Mouse (Mus musculus) lung, embryonic 16.5 days (tissue): ENCODE results near the gene Catsperg1. TPM values are rescaled to one million over a fixed set of nuclear protein-coding genes. Genes with fewer than 3 reads are reported as not detected.

Experiments used
- ATAC-seq: fragments of 200-750 bp; cut with Nextera tagmentation; 2 replicates; pipeline ENCODE4 v1.8.0; 2017; ENCODE audit warnings: low read depth, mild to moderate bottlenecking, moderate library complexity
- H3K27ac ChIP-seq: fragments of 300-500 bp; sonication (generic); 2 replicates; pipeline ENCODE4 v1.5.1; 2014; ENCODE audit warnings: mild to moderate bottlenecking, control low read depth, low read length
- H3K27me3 ChIP-seq: fragments of 300-500 bp; sonication (generic); 2 replicates; pipeline ENCODE4 v1.6.1; 2014; ENCODE audit warnings: low read depth, low read length, mixed read lengths; ENCODE audit not compliant: control insufficient read depth, insufficient read depth
- H3K36me3 ChIP-seq: fragments of 300-500 bp; sonication (generic); 2 replicates; pipeline ENCODE4 v1.6.1; 2014; ENCODE audit warnings: low read length; ENCODE audit not compliant: control insufficient read depth, insufficient read depth
- H3K4me1 ChIP-seq: fragments of 300-500 bp; sonication (generic); replicated peaks from 2 replicates; pipeline ENCODE4 v1.6.1; 2014; ENCODE audit warnings: low read length, mixed read lengths; ENCODE audit not compliant: control insufficient read depth, insufficient read depth
- H3K4me2 ChIP-seq: fragments of 300-500 bp; sonication (generic); 2 replicates; pipeline ENCODE4 v1.6.1; 2014; ENCODE audit warnings: low read depth, low read length, control low read depth
- H3K4me3 ChIP-seq: fragments of 300-500 bp; sonication (generic); 2 replicates; pipeline ENCODE4 v1.5.1; 2014; ENCODE audit warnings: mild to moderate bottlenecking, low read length, control low read depth
- H3K9ac ChIP-seq: fragments of 300-500 bp; sonication (generic); 2 replicates; pipeline ENCODE4 v1.6.1; 2014; ENCODE audit warnings: low read length, control low read depth
- H3K9me3 ChIP-seq: fragments of 300-500 bp; sonication (generic); 2 replicates; pipeline ENCODE4 v1.6.1; 2016; ENCODE audit warnings: low read length; ENCODE audit not compliant: control insufficient read depth
- whole genome bisulfite sequencing: fragments of 180-500 bp; shearing (Covaris S2); extraction: QIAGEN DNeasy Blood & Tissue Kit; methylation state at CpG from one replicate; pipeline ENCODE4 v1.1.7; 2014; 5-methylcytosine and 5-hydroxymethylcytosine counted together
- polyA plus RNA-seq: library from polyadenylated mRNA; unstranded; fragments of >200 nt; fragmentation: Nextera tagmentation; extraction: Ambion mirVana; gene quantifications from 2 replicates; pipeline ENCODE4 v1.2.1, GENCODE M21; 2015

Gene Catsperg1
- polyA plus RNA-seq: 1.1 and 1.7 TPM in 2 replicates

DNA sequence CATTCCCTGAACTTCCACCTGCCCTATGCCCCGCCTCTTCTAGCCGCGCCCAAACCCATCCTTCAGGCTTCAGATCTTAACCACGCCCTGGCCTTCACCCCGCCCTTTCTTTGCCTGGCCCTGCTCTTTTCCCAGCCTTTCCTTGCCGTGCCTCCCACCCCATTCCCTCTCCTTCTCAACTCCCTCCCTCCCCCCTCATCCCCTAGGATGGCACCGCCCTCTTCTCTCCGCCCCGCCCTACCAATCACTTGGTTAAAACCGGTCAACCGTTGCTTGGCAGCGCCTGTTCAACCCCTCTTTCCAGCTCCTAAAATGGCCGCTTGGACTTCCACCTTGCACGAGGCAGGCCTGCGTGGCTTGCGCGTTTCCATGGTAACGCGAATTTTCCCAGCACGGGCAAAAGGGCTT is at the start of gene Catsperg1:
Catsperg1 (minus strand) TSS at position 361 of the 408 bp plus-strand sequence.
- 0 out of 2 replicates have a peak, but pooled peaks cover 3% of the 10 kb centered on the region for H3K9me3 ChIP-seq
- no peaks in the 10 kb centered on the region for H3K27me3 ChIP-seq
- no peak within 1 kb of the TSS for H3K9ac ChIP-seq
- WGBS: 6% methylated on average over 20 of the region's 20 CpGs
- peak within 1 kb of the TSS; percentile 52 for H3K27ac ChIP-seq
- H3K4me3 ChIP-seq: no peak within 1 kb of the TSS; the same call in 1 of the 2 replicates
- H3K4me1 ChIP-seq: peaks cover 3% of the 10 kb centered on the region
- peak; percentile 63 for ATAC-seq
- H3K36me3 ChIP-seq: no peaks in the 10 kb centered on the region
- H3K4me2 ChIP-seq: peak within 1 kb of the TSS; percentile 27

DNA sequence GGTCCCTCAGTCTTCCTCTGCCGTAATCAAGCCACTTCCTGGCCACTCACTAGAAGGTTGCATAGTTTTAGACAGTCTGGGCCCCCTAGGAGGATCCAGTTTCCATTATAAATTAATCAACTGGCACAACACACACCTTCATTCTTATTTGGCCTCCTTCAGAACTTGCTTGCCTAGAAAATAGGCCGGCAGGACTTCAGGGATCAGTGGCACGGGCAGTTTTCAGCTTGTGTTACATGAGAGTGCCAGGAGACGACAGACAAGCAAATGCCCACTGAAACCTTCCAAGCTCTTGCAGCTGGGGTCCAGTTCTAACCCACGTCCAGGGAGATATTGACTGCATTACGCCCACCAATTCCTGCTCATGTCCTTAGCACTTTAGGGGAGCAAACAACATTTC is 48.3 kb upstream of the Catsperg1 start:
- H3K27ac ChIP-seq: no peak overlapping the region
- no peaks in the 10 kb centered on the region for H3K36me3 ChIP-seq
- no peaks in the 10 kb centered on the region for H3K9me3 ChIP-seq
- H3K4me1 ChIP-seq: peaks cover 13% of the 10 kb centered on the region
- H3K4me3 ChIP-seq: no peak overlapping the region
- no peak overlapping the region for H3K9ac ChIP-seq
- no peaks in the 10 kb centered on the region for H3K27me3 ChIP-seq
- WGBS: 51% methylated on average over 6 of the region's 6 CpGs
- ATAC-seq: no peak
- H3K4me2 ChIP-seq: no peak overlapping the region

DNA sequence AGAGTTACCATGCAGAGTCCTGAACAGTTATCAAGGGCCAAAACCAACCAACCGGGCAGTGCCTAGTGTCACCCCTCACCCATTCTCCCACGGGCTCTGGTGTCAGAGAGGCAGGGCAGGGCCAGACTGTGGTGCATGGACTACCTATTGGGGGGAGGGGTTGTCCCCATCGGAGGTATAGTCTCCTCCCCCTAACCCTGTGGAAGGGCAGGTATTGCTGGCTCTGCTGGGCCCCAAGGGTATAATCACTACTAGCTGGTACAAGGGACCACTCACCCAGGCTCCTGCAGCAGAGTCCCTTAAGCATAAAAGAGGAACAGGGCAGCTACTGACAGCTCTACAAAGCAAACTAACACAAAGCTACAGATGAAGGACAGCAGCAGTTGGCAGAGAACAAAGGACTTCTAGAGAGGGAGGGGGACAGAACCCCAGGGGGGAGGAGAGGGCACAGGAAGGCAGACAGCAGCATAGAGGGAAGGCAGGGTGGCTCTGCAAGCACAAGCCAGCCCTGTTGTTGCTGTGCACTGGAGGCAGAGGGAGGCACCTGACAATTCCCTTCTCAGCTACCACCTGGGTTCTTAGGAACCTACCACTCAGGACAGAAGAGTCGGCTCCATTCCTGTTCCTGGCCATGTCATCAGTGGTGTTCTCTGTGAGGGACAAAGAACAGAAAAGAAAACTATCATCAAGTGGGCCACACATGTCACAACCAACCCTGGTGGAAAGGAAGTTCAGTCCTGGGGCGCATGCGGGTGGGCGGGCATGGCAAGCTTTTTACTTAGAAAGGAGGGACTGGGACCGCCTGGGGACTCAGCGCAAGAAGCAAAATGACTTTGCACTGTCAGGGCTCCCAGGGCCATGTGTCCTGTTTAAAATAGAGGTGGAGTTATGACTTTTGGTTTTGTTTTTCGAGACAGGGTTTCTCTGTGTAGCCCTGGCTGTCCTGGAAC is 46.2 kb upstream of the Catsperg1 start:
- Histone ChIP-seq H3K27me3 (no peaks in the 10 kb centered on the region), H3K36me3 (no peaks in the 10 kb centered on the region), H3K4me1 (peaks cover 10% of the 10 kb centered on the region), H3K9ac (no peak overlapping the region), H3K9me3 (no peaks in the 10 kb centered on the region), H3K4me2 (no peak overlapping the region), H3K27ac (no peak overlapping the region), H3K4me3 (no peak overlapping the region)
- ATAC-seq: 0 out of 2 replicates have a peak, but pooled peaks have one; percentile 21
- 78% methylated on average over 10 of the region's 10 CpGs for WGBS

DNA sequence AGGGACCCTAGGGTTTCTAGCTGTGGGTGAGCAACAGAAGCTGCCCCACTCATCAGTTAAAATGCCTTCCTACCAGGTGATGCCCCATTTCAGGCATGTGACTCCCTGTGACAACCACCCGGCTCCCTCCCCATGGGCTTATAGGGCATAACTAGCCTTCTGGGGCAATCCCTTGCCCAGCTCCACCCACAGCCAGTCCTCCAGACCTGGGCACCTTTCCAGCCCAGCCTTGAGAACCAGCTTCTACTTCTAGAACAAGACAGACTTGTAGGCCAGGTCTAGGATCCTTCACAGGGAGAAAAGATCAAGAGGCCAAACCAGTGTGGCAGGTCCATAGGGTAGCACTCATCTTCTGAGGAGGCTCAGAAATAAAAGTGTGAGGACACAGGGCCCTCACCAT is 43.5 kb upstream of the Catsperg1 start:
- no peaks in the 10 kb centered on the region for H3K27me3 ChIP-seq
- 78% methylated on average over 1 of the region's 1 CpGs for WGBS
- H3K36me3 ChIP-seq: no peaks in the 10 kb centered on the region
- no peak overlapping the region for H3K4me3 ChIP-seq
- no peak overlapping the region for H3K9ac ChIP-seq
- H3K9me3 ChIP-seq: no peaks in the 10 kb centered on the region
- H3K4me1 ChIP-seq: peaks cover 10% of the 10 kb centered on the region
- H3K4me2 ChIP-seq: no peak overlapping the region
- ATAC-seq: peak; percentile 61
- H3K27ac ChIP-seq: peak overlapping the region; percentile 37; the same call in 1 of the 2 replicates

DNA sequence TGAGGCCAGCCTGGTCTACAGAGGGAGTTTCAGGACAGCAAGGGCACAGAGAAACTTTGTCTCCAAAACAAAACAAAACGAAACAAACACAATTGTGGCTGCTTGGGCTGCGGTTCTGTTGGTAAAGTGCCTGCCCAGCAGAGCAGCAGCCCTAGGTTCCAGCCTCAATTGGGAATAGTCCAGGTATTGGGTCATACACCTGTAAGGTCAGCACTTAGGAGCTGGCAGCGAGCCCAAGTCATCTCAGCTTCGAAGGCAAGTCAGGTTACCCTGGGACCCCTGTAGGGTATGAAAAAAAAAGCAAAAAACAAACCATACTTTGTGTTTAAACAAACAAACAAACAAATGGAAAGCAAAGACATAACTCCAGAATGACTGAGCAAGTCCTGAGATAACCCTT is 42.0 kb upstream of the Catsperg1 start:
- no peaks in the 10 kb centered on the region for H3K27me3 ChIP-seq
- no peak for ATAC-seq
- H3K9me3 ChIP-seq: no peaks in the 10 kb centered on the region
- H3K4me3 ChIP-seq: no peak overlapping the region
- H3K4me1 ChIP-seq: peaks cover 10% of the 10 kb centered on the region
- no peak overlapping the region for H3K4me2 ChIP-seq
- no peaks in the 10 kb centered on the region for H3K36me3 ChIP-seq
- WGBS: 71% methylated on average over 4 of the region's 4 CpGs
- H3K9ac ChIP-seq: no peak overlapping the region
- H3K27ac ChIP-seq: no peak overlapping the region

DNA sequence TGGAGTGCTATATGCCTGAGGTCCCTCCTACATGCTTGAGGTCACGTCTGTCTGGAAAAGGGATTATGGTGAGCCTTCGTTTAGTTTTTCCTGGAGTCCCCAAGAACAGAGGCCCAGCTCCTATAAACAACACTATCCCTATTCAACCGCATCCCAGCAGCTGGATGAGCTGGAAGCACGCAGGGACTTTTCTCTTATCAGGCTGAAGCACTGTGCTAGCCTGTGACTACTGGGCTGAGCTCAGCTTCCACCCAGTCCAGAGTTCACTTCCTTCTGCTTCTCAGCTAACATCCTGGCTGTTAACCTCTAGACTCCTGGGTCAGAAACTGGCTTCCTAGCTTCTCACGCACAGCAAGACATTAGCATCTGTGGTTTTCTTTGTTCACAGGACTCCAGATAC is 40.0 kb upstream of the Catsperg1 start:
- Histone ChIP-seq H3K36me3 (no peaks in the 10 kb centered on the region), H3K4me3 (no peak overlapping the region), H3K27ac (no peak overlapping the region), H3K4me2 (no peak overlapping the region), H3K27me3 (no peaks in the 10 kb centered on the region), H3K9me3 (no peaks in the 10 kb centered on the region), H3K4me1 (peaks cover 10% of the 10 kb centered on the region), H3K9ac (no peak overlapping the region)
- 42% methylated on average over 5 of the region's 5 CpGs for WGBS
- no peak for ATAC-seq

DNA sequence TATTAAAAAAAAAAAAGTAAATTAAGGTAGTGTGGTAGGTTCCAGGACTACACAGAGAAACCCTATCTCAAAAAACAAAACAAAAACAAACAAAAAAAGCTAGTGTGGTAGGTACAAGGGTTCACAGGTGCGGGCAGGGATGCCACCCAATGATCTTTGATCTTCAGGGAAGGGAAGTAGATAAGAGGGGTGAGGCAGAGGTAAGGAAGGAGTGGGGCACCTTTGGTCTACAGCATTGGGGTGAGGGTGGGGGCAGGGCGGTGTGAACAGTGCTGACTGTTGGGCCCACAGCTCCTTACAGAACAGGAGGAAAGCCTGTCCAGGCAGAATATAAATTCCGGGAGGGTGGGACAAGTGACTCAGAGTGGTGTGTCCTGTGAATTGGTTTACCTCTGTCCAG is 37.3 kb upstream of the Catsperg1 start:
- WGBS: 59% methylated on average over 3 of the region's 3 CpGs
- ATAC-seq: no peak

DNA sequence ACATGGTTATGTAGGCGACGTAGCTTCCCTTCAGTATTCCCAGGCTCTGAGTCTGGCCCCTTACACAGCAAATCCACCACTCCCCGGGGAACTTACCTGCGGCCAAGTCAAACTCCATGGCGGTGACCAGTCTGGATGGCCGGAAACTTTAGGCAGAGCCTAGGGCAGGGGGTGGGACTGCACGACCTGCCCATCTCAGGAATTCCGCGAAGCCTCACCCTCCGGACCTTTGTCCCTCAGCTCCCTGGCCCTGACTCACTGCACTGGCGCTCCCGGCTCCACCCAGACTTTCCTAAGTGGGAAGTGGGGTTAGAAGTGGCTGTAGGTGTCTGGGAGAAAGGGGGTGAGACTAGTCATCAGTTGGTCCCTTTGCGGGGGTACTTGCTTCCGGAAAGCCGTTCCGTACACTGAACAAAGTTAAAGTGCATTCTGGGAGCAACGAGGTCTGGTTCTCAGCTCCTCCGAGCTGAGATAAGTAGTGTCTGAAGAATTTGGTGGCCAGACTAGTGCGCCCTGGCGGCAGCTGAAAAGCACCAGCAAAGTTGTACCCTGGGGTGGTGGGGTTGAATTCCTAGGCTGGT is 34.5 kb upstream of the Catsperg1 start, which contains the start of gene 2200002D01Rik:
2200002D01Rik (minus strand) TSS at position 206 of the 581 bp plus-strand sequence.
- peak within 1 kb of the TSS; percentile 49 for H3K4me3 ChIP-seq
- peak within 1 kb of the TSS; percentile 77 for H3K4me2 ChIP-seq
- no peaks in the 10 kb centered on the region for H3K27me3 ChIP-seq
- H3K36me3 ChIP-seq: peaks cover 6% of the 10 kb centered on the region; the same call in 1 of the 2 replicates
- WGBS: 25% methylated on average over 20 of the region's 20 CpGs
- H3K27ac ChIP-seq: peak within 1 kb of the TSS; percentile 84
- H3K4me1 ChIP-seq: peaks cover 25% of the 10 kb centered on the region
- H3K9ac ChIP-seq: peak within 1 kb of the TSS; percentile 66
- no peaks in the 10 kb centered on the region for H3K9me3 ChIP-seq
- peak; percentile 73 for ATAC-seq

More for the DNA sequence above, 37.3 kb upstream of the Catsperg1 start:
- Histone ChIP-seq H3K9ac (no peak overlapping the region), H3K4me3 (no peak overlapping the region), H3K4me2 (no peak overlapping the region), H3K9me3 (no peaks in the 10 kb centered on the region), H3K27me3 (no peaks in the 10 kb centered on the region), H3K4me1 (peaks cover 20% of the 10 kb centered on the region), H3K36me3 (no peaks in the 10 kb centered on the region), H3K27ac (no peak overlapping the region)

DNA sequence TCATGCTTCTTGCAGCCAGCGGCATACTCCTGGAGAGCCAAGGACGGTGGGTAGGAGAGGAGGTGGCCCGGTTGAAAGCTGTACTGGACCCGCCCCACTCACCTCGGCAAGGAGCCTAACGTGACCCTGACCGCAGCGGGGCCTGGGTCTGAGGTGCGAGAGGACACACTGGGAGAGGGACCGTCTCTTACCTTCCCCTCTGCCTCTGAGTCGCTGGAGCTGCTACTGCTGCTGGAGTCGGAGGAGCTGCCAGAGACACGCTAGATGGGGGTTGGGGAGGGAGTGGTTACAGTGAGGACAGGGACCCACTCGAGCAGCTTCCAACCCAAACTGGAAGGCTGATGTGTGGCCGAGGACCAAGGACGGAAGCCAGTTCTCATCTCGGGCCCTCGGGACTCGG is 33.9 kb upstream of the Catsperg1 start:
- Histone ChIP-seq H3K4me1 (peaks cover 25% of the 10 kb centered on the region), H3K27ac (peak overlapping the region; percentile 84), H3K9ac (peak overlapping the region; percentile 66), H3K36me3 (peaks cover 6% of the 10 kb centered on the region; the same call in 1 of the 2 replicates), H3K4me3 (peak overlapping the region; percentile 49), H3K4me2 (peak overlapping the region; percentile 77), H3K9me3 (no peaks in the 10 kb centered on the region), H3K27me3 (no peaks in the 10 kb centered on the region)
- WGBS: 15% methylated on average over 19 of the region's 19 CpGs
- ATAC-seq: peak; percentile 13; the same call in 1 of the 2 replicates
